Mouse (Mus musculus) brain, adult 2 months (tissue): ENCODE measurements around the gene G6pdx.

Experiments used
- DNase-seq: peaks from one replicate; pipeline ENCODE4 v3.0.0; 2011; ENCODE audit warnings: low read depth, low spot score

The G6pdx gene

GRCm38 (mm10) chrX:74428826-74429276 is at the start of gene G6pdx:
G6pdx (minus strand) TSS chrX:74429194.
- DNase-seq: peak; percentile 93

GRCm38 (mm10) chrX:74452773-74453172 is 23.8 kb upstream of the G6pdx start:
- DNase-seq: peak; percentile 40

- no peak for DNase-seq
These were observed 22.3 kb upstream of the G6pdx start for GRCm38 (mm10) chrX:74451157-74451912.

- DNase-seq: peak; percentile 91
These were observed 362 bp upstream of the G6pdx start for GRCm38 (mm10) chrX:74429290-74429821.

GRCm38 (mm10) chrX:74428146-74428825 is 708 bp downstream of the G6pdx start:
- DNase-seq: peak; percentile 42

GRCm38 (mm10) chrX:74427116-74427515 is 1.9 kb downstream of the G6pdx start:
- DNase-seq: no peak

GRCm38 (mm10) chrX:74426256-74426655 is 2.7 kb downstream of the G6pdx start:
- no peak for DNase-seq

GRCm38 (mm10) chrX:74425195-74425594 is 3.8 kb downstream of the G6pdx start:
- peak; percentile 69 for DNase-seq

GRCm38 (mm10) chrX:74424443-74424842 is 4.6 kb downstream of the G6pdx start:
- peak; percentile 18 for DNase-seq

GRCm38 (mm10) chrX:74413377-74413776 is 15.6 kb downstream of the G6pdx start:
- DNase-seq: peak; percentile 90

- no peak for DNase-seq
These were observed 20.7 kb downstream of the G6pdx start for GRCm38 (mm10) chrX:74408340-74408739.

GRCm38 (mm10) chrX:74400136-74400535 is 28.9 kb downstream of the G6pdx start:
- no peak for DNase-seq

- DNase-seq: peak; percentile 96
These were observed 36.2 kb downstream of the G6pdx start, which contains the start of the genes Fam3a and Ikbkg for GRCm38 (mm10) chrX:74392535-74393443. Fam3a (minus strand) TSS chrX:74393272. Ikbkg (plus strand) TSS chrX:74393290.

GRCm38 (mm10) chrX:74388153-74388552 is 40.8 kb downstream of the G6pdx start:
- DNase-seq: no peak

- DNase-seq: no peak
These were observed 44.5 kb downstream of the G6pdx start for GRCm38 (mm10) chrX:74384451-74384850.

- peak; percentile 96 for DNase-seq
These were observed 56.0 kb downstream of the G6pdx start, which contains the start of the genes Ubl4a and Slc10a3 for GRCm38 (mm10) chrX:74372888-74373549. Ubl4a (minus strand) TSS chrX:74373218. Slc10a3 (minus strand) TSS chrX:74373349.

- peak; percentile 71 for DNase-seq
These were observed 60.6 kb downstream of the G6pdx start for GRCm38 (mm10) chrX:74368209-74368909.

GRCm38 (mm10) chrX:74367512-74367911 is 61.5 kb downstream of the G6pdx start:
- no peak for DNase-seq
